Mouse (Mus musculus): ENCODE measurements around the gene Tmem214. TPM values are rescaled to one million over a fixed set of nuclear protein-coding genes. Genes with fewer than 3 reads are reported as not detected.
A peak's percentile ranks its signal among the peaks of the same experiment; 100 is the strongest.

Gene Tmem214
- polyA plus RNA-seq (2012; ENCODE audit: insufficient read depth, insufficient read length, missing spikeins), result 43.0 and 57.9 TPM in 2 replicates

DNA sequence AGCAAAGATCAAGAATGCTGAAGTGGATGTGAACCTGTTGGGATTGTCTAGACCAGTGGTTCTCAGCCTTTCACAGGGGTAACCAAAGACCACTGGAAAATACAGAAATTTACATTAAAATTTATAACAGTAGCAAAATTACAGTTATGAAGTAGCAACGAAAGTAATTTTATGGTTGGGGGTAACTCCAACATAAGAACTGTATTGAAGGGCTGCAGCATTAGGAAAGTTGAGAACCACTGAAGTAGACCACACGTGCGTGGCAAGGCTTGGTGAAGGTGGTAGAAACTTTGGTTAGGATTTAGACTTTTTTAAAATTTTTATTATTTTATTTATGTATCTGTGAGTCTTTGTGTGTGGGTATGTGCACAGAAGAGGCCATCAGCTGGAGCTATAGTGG, at the start of gene Tmem214:
Gene Tmem214, plus strand, starts transcription at position 301 of the 400 bp plus-strand sequence.
- Histone ChIP-seq H3K4me1 (ENCODE audit: control insufficient read depth, insufficient read depth, low read length) (peaks cover 42% of the 10 kb centered on the region), H3K4me3 (ENCODE audit: insufficient read depth, low read length) (no peak within 1 kb of the TSS), H3K27ac (ENCODE audit: insufficient read depth, low read depth, low read length) (peak within 1 kb of the TSS; percentile 50; the same call in 1 of the 2 replicates)
- no peak for TF ChIP-seq CTCF (IDR thresholded peaks at IDR 0.05; ENCODE audit: low read depth, low read length)
- no peak for TF ChIP-seq POLR2A (IDR thresholded peaks at IDR 0.05; ENCODE audit: borderline replicate concordance, low read depth, low read length)

DNA sequence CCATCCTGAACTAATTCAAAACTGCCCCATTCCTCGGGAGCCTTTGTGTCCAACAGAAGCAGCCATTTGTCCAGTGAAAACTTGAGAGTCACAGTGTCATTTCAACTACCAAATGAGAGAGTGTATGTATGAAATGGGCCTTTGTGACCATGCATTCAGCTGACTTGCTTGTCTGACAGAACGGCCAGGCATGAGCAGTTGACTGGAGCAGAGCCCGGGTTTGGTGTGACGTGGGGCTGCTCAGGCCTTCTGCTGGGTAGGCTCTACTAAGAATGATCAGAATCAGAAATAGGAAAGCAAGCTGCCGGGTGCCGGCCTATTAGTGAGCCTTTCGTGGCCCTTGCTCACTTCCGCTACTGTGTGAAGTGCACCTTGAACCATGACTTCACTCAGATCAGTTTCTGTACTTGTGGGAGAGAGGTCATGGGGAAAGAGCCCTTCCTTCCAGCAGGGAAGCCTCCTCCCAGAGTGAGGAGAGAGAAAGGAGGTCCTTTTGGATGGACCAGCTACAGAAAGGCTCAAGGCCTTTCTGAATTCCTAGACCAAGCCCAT, 49.0 kb upstream of the Tmem214 start:
- H3K27ac ChIP-seq (ENCODE audit: insufficient read depth, low read depth, low read length), result no peak overlapping the region
- 0 out of 2 replicates have a peak, but pooled peaks cover 3% of the 10 kb centered on the region for H3K4me1 ChIP-seq (ENCODE audit: control insufficient read depth, insufficient read depth, low read length)
- TF ChIP-seq POLR2A (IDR thresholded peaks at IDR 0.05; ENCODE audit: borderline replicate concordance, low read depth, low read length) (no peak), CTCF (IDR thresholded peaks at IDR 0.05; ENCODE audit: low read depth, low read length) (no peak)
- no peak overlapping the region for H3K4me3 ChIP-seq (ENCODE audit: insufficient read depth, low read length)

DNA sequence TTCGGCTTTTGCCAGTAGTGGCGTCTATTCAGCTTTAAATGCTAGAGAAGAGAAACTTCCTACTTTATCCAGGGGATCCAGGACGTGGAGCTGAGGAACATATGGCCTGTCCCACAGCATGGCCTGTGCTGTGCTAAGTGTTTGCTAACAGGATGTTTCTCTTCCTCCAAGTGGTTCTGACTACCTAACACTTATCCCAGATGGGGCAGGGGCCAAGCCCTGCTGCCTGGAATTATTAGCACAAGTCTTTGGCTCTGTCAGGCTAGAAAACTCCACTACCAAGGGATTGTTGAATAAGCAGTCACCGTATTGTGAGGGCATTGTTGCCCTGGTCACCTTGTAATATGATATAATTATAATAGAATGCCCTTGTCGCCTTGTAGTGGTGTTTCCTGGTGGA, 45.1 kb upstream of the Tmem214 start:
- H3K4me3 ChIP-seq (ENCODE audit: insufficient read depth, low read length), result no peak overlapping the region
- no peak overlapping the region for H3K27ac ChIP-seq (ENCODE audit: insufficient read depth, low read depth, low read length)
- TF ChIP-seq CTCF (IDR thresholded peaks at IDR 0.05; ENCODE audit: low read depth, low read length) (no peak), POLR2A (IDR thresholded peaks at IDR 0.05; ENCODE audit: borderline replicate concordance, low read depth, low read length) (no peak)
- no peaks in the 10 kb centered on the region for H3K4me1 ChIP-seq (ENCODE audit: control insufficient read depth, insufficient read depth, low read length)

- Histone ChIP-seq H3K27ac (ENCODE audit: insufficient read depth, low read depth, low read length) (no peak overlapping the region), H3K4me3 (ENCODE audit: insufficient read depth, low read length) (no peak overlapping the region), H3K4me1 (ENCODE audit: control insufficient read depth, insufficient read depth, low read length) (no peaks in the 10 kb centered on the region)
- no peak for TF ChIP-seq POLR2A (IDR thresholded peaks at IDR 0.05; ENCODE audit: borderline replicate concordance, low read depth, low read length)
- no peak for TF ChIP-seq CTCF (IDR thresholded peaks at IDR 0.05; ENCODE audit: low read depth, low read length)
Measured at GRCm38 (mm10) chr5:30823091-30823490, 44.7 kb upstream of the Tmem214 start.

GRCm38 (mm10) chr5:30824124-30824988, 43.5 kb upstream of the Tmem214 start:
- Histone ChIP-seq H3K4me3 (ENCODE audit: insufficient read depth, low read length) (no peak overlapping the region), H3K4me1 (ENCODE audit: control insufficient read depth, insufficient read depth, low read length) (no peaks in the 10 kb centered on the region), H3K27ac (ENCODE audit: insufficient read depth, low read depth, low read length) (no peak overlapping the region)
- TF ChIP-seq POLR2A (IDR thresholded peaks at IDR 0.05; ENCODE audit: borderline replicate concordance, low read depth, low read length) (no peak), CTCF (IDR thresholded peaks at IDR 0.05; ENCODE audit: low read depth, low read length) (no peak)

DNA sequence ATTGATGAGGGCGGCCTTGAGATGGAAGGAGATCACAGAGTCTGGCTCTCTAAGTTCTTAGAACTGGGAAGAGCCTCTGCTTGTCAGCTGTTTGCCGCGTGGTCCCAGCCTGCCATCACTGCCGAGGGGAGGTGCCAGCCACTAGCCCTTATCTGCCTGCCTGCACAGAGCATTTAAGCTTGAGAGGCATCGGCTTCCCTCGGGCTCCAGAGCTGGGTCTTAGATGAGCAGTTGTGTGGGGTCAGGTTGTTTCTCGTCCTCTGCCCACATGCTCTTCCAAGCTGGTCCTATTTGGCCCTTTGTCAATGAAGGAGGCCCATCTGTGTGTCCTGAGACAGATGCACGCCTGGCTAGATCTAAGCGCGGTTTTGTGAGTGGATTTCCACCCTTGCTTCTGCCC, 42.6 kb upstream of the Tmem214 start:
- TF ChIP-seq POLR2A (IDR thresholded peaks at IDR 0.05; ENCODE audit: borderline replicate concordance, low read depth, low read length), result no peak
- TF ChIP-seq CTCF (IDR thresholded peaks at IDR 0.05; ENCODE audit: low read depth, low read length), result no peak

GRCm38 (mm10) chr5:30825821-30826220, 42.0 kb upstream of the Tmem214 start:
- TF ChIP-seq POLR2A (IDR thresholded peaks at IDR 0.05; ENCODE audit: borderline replicate concordance, low read depth, low read length) (no peak), CTCF (IDR thresholded peaks at IDR 0.05; ENCODE audit: low read depth, low read length) (no peak)

More for the DNA sequence above, 42.6 kb upstream of the Tmem214 start:
- Histone ChIP-seq H3K4me1 (ENCODE audit: control insufficient read depth, insufficient read depth, low read length) (no peaks in the 10 kb centered on the region), H3K4me3 (ENCODE audit: insufficient read depth, low read length) (no peak overlapping the region), H3K27ac (ENCODE audit: insufficient read depth, low read depth, low read length) (no peak overlapping the region)

GRCm38 (mm10) chr5:30833416-30833815, 34.4 kb upstream of the Tmem214 start:
- Histone ChIP-seq H3K4me3 (ENCODE audit: insufficient read depth, low read length) (no peak overlapping the region), H3K27ac (ENCODE audit: insufficient read depth, low read depth, low read length) (no peak overlapping the region), H3K4me1 (ENCODE audit: control insufficient read depth, insufficient read depth, low read length) (no peaks in the 10 kb centered on the region)
- TF ChIP-seq POLR2A (IDR thresholded peaks at IDR 0.05; ENCODE audit: borderline replicate concordance, low read depth, low read length) (no peak), CTCF (IDR thresholded peaks at IDR 0.05; ENCODE audit: low read depth, low read length) (no peak)

More at GRCm38 (mm10) chr5:30825821-30826220, 42.0 kb upstream of the Tmem214 start:
- Histone ChIP-seq H3K4me3 (ENCODE audit: insufficient read depth, low read length) (no peak overlapping the region), H3K4me1 (ENCODE audit: control insufficient read depth, insufficient read depth, low read length) (no peaks in the 10 kb centered on the region), H3K27ac (ENCODE audit: insufficient read depth, low read depth, low read length) (no peak overlapping the region)

- H3K27ac ChIP-seq (ENCODE audit: insufficient read depth, low read depth, low read length), result no peak overlapping the region
- H3K4me3 ChIP-seq (ENCODE audit: insufficient read depth, low read length), result no peak overlapping the region
- no peak for TF ChIP-seq CTCF (IDR thresholded peaks at IDR 0.05; ENCODE audit: low read depth, low read length)
- no peak for TF ChIP-seq POLR2A (IDR thresholded peaks at IDR 0.05; ENCODE audit: borderline replicate concordance, low read depth, low read length)
- H3K4me1 ChIP-seq (ENCODE audit: control insufficient read depth, insufficient read depth, low read length), result peaks cover 16% of the 10 kb centered on the region
Measured at GRCm38 (mm10) chr5:30839731-30840130, 28.1 kb upstream of the Tmem214 start.

DNA sequence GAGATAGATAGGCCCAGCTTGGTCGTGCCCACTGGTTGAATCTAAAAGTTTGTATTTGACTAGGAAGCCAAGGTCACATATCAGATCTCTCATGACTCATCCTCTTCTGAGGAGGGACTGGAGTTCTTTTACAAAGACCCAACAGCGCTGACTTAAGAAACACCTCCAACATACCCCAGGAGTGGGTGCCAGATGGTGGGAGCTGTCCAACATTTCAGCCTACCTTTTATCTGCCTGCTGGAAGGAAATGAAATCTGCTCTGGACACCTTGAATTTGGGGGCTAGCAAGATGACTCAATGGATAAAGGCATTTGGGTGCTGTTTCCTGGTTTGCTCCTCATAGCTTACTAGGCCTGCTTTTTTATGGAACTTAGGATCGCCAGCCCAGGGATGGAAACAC, 25.9 kb upstream of the Tmem214 start:
- no peak overlapping the region for H3K4me3 ChIP-seq (ENCODE audit: insufficient read depth, low read length)
- no peak overlapping the region for H3K27ac ChIP-seq (ENCODE audit: insufficient read depth, low read depth, low read length)
- H3K4me1 ChIP-seq (ENCODE audit: control insufficient read depth, insufficient read depth, low read length), result peaks cover 28% of the 10 kb centered on the region
- TF ChIP-seq CTCF (IDR thresholded peaks at IDR 0.05; ENCODE audit: low read depth, low read length) (no peak), POLR2A (IDR thresholded peaks at IDR 0.05; ENCODE audit: borderline replicate concordance, low read depth, low read length) (no peak)
